Mouse (Mus musculus) gastrocnemius, adult 8-10 months (tissue): ENCODE measurements around the gene Gm36028. TPM values are rescaled to one million over a fixed set of nuclear protein-coding genes. Genes with fewer than 3 reads are reported as not detected.

Experiments used
- DNase-seq, 2 experiments: peaks; one replicate each; pipeline ENCODE4 v3.0.0; 2022; ENCODE audit warnings: low spot score in 2 of 2
- total RNA-seq, 4 experiments: library from RNA; stranded (reverse); gene quantifications; 2 replicates each; pipeline ENCODE4 v1.2.4; 2022

Gm36028 gene
- total RNA-seq, 4 experiments from 2014 or later = not detected

DNA sequence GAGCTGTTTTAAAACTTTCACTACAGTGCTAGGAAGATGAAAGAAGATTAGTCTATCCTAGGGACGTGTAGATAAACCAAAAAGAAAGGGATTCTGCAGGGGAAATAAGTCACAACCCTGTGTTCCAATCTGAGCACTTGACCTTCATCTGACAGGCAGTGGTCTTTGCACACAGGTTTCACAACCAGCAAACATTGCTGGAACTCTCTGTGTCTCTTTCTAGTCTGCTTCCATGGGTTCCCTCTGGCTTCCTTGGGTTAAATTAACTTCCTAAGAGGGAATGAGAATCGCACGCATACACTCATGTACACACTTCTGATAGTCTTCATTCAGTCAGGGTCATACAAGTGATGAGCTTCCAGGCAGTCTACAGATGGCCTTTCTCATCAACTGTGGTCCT, 2.9 kb upstream of the Gm36028 start:
- no peak for DNase-seq

DNA sequence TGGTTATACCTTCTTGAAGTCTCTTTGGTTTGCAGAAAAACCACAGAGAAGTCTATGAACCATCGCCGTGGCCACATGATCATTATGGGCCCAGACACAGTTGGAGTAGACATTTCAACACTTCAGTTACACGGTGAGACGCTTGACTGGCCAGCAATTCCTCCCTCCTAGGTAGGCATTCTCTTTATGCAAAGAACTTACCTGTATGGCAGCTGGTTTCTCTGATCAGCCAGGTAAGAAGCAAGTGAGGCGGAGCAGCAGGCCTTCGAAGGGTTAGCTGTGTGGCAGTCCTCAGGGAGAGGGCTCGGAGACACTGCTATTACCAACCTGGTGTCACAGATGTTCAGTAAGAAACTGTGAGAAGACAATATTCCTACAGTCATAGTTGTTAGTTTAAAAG, 733 bp downstream of the Gm36028 start:
- DNase-seq = no peak

DNA sequence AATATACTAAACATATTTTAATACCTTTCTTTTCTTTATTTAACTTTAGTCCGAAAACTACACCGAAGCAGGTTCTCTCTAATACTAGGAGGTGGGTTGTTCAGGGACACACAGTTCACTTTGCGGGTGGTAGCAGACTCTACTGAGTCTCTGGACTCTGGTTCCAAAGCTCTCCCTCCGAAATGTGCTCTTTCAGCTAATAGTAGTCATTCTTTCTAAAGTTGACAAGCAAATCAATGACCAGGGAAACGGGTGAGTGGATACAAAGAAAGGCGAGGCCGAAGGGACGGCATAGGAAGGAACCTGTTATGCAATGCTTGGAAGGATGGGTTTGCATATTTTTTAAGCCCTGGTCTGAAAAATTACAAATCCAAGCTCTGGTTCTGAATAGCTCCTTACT, 3.5 kb downstream of the Gm36028 start:
- DNase-seq = no peak

DNA sequence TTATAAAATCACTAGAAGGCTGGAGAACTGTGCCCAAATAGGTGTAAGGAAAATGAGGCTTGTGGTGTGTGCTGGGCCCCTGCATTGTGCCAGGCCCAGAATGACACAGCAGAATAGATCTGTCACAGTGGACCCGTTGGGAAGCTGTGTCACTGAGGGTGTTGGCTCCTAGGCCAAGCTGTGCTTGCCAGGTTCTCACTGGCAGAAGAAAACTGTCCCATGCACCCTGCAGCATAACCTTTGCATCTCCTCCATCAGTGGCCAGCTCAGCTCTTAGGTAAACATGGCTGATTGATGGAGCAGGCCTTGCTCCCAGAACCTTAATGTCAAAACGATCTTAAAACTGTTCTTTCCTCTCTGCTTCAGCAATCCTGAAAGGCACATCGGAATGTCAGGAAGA, 4.6 kb downstream of the Gm36028 start:
- no peak for DNase-seq

DNA sequence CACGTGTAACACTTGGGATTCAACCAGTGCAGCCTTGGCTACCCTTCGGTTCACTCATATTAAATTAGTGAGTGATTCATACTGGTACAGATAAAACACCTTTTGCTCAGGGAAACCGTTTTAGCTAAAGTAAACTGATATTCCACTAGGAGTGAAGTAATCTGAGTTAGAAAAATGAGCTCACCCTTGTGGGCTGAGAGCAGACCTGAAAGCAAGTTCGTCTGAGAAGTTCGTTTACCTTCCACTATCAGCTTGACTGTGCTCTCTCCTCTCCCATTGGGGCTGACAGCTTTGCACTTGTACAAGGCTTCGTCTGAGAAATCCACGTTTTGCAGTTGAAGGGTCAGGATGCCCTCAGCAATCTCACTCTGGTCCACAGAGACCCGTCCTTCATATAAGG, 5.4 kb downstream of the Gm36028 start:
- DNase-seq = no peak

DNA sequence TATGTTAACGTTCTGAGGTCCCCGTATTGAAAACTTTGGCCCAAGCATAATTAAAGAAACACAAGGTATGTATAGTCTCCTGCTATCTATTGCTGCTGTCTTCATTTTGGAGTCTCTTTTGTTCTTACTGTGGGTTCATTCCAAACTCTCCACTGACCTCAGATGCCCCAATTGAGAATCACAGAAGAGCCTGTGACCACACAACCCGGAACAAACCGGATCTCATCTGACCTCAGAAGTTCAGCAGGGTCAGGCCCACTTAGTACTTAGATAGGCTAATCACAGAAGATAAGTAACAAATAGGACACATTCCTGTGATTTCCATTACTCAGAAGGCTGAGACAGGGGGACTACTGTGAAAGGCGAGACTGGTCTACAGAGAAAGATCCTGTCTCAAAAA, 6.4 kb downstream of the Gm36028 start:
- no peak for DNase-seq

DNA sequence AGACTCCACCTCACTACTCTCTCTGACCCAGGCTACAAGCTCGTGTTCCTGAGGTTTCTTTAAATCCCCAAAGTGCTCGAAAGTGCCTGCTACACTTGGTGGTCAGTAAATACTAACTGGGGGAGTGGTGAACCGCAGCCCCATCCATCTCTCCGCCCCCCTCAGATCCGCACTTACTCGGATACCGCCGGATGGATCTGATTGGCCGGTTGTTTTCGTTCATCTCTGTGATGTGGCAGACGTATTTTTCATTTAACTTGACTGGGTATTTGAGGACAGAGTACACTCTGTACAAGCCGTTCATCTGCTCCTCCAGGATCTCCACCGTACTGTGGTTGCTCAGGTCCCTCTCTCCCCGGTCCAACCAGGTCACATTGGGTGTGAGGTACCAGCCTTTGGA, 6.9 kb downstream of the Gm36028 start:
- DNase-seq = no peak

DNA sequence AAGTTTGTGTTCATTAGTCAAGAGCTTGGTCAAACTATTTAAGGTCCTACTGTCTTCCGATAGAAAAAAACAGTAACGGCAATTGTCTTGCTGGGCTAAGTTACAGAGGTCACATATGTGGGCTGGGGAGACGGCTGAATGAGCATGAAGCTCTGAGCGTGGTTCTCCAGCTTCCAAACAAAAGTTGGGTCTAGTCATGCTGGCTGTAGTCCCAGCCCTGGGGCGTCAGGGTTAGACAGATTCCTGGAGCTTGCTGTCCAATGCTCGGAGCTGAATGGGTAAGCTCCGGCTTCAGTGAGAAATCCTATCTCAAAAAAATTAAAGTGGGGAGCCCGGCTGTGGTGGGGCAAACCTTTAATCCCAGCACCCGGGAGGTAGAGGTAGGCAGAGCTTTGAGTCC, 7.7 kb downstream of the Gm36028 start:
- no peak for DNase-seq

DNA sequence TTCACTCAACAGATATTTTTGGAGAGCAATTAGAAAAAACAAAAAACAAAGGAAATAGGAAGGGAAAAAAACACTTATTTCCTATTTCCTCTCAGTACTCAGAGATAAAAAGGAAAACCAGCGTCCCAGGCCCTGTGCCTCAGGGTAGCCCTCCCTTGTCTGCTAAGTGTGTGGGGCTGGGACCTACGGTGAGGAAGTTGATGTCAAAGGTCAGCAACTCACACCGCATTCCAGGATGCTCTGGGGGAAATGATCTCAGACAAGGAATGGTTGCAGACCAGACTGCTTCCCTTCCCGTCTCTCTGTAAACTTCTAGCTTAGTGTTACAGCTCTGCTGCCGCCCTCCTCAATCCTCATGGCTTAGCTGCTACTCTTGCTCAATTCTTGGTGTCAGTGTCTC, 9.6 kb downstream of the Gm36028 start:
- no peak for DNase-seq

DNA sequence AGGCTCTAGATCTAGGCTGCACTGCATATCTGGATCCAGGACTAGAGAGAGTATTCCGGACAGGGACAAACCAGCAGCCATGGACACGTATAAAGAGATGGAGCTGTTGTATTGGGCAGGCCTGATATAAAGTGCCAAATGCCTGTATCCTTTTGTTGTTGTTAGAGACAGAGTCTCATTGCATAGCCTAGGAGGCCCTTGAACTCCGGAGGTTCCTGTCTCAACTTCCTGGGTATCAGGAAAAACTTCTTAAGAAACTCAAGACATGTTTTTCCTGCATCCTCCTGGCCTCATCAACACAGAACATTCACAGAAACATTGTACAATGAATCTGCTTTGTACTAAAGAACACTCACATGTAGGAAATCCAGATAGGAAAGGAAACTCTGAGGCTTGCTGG, 13.9 kb downstream of the Gm36028 start:
- no peak for DNase-seq

DNA sequence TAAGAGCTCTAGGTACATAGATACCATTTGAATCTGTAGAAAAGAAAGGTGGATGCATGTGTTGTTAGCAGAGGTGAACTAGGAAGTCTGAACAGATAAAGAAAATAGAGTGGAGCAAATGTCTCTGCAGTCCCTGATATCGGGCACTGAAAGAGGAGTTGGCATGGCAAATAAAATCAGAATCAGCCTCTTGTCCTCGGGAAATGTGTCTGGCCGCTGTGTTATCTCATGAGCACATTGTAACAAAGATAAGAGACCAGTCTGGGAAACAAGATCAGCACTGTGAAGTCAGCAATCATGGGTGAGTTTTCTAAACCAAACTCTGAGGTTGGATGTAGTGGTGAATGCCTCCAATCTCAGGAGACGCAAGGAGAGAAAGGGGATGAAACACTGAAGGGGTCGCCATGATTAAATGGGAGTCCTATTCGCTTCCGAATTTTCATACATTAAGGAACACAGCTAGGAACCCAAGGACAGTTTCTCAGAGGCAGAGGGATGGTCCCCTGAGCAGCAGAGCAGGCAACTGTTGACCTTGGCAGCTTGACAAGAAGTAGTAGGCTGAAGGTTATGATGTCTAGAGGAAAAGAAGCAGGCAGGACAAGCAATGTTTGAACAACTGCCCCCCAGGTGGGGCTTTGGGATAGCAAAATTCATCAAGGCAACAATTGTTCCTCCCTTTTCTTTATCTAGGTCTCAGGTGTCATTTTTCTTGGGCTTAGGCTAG, 15.6 kb downstream of the Gm36028 start:
- DNase-seq = no peak

DNA sequence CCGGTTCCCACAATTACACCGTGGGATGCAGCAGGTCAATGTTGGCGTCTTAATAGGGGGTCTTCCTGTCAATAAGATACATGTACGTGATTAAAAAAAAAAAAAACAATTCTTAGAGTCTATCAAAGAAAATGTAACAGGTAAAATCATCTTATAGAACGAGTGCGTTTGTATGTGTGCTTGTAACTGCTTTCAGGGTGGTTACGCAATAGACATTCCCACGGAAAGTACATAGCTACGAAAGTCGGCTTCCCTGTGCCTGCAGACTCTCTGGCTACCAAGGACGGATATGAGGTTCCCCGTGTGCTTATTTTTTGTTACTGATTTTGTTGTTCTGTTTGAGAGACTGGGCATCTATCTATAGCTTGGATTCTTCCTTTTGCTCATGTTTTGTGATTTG, 17.2 kb downstream of the Gm36028 start:
- no peak for DNase-seq

DNA sequence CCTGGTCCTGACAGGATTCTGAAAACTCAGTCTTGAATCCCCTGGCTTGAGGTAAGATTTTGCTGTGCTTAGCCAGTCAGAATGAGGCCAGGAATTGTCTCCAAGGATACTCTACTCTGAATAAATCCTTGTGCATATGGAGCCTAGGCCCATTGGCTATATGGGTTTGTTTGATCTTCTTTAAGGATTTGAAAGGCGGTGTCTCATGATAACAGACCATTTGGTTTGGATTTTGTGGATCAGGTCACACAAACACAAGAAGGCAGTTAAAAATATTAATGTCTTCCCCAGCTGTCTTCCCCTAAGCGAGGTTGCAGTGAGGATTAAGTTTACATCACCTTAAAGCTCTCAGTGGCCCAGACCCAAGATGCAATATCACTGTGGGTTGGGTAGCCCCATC, 18.5 kb downstream of the Gm36028 start:
- no peak for DNase-seq

DNA sequence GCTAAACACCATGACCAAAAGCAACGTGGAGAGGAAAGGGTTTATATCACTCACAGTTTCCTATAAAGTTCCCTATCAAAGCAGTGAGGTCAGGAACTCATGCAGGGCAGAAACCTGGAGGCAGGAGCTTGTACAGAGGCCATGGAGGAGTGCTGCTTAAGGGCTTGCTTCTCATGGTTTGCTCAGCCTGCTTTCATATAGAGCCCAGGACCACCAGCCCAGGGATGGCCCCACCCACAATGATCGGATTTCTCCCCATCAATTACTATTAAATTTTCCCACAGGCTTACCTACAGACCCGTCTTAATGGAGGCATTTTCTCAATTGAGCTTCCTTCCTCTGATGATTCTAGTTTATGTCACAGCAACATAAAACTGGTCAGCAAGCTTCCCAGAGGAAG, 23.4 kb downstream of the Gm36028 start:
- no peak for DNase-seq

DNA sequence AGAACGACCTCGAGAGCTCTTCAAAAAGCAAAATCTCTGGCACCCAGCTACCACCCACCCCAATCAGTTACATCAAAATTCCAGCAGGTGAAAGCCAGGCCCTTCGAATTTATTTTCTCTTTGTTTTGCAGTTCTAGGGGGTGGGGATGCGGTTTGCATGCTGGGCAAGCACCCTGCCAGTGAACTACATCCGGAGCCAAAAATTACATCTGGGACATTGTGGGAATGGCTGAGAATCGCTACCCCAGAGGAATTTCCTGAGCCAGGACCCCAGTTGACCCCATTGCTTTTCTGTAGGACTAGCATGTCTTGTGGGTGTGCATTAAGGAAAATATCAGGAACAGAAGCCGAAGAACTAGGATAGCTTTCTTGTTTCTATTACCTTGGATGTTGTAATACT, 29.9 kb downstream of the Gm36028 start:
- no peak for DNase-seq

DNA sequence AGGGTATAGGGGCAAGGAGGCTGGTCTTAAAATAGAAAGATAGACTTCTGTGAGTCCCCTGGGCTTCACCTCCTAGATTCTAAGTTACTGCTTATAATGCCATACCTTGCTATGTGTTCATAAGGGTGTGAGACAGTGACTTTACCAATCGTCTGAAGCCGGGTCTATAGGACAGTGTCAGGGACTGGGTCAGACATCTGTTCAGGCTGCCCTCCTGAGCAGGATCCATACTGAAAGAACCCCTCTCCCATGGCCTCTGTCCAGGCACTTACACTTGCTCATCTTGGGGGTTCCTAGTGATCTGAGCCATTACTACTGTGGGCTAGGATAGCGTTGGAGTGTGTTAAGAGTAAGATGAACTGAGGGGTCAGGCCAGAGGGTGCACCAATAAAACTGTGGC, 34.7 kb downstream of the Gm36028 start:
- no peak for DNase-seq

DNA sequence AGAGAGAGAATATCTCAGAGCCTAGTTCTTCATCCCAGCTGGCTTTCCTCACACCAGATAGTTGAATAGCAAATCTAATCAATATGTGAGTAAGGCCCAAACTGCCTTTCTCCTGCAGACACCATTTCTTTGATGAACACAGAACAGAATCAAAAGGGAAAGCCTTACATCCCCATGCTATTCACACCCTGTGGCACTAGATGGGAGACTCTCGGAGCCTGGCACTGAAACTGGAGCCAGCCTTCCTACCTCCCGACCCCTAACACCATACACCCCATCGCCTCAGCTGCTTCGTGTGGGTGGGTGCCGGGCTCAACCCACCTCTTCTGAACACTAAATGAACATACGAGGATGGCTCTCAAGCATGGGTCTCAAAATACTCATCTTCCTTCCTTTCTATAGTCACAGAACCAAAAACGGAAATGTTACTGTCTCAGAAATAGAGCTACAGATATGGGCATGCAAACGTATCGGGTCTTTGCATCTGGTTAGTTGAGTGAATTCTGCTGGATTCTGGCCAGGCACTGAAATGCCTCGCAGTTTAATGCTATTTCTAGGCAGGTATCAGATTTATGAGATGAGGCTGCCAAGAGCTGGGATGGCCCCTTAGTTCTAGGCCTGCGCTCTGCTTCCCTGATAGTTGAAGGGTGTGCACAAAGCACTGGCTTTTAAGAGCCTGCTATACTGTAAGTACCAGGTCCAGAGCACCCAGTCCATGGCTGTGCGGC, 36.0 kb downstream of the Gm36028 start:
- DNase-seq = no peak

DNA sequence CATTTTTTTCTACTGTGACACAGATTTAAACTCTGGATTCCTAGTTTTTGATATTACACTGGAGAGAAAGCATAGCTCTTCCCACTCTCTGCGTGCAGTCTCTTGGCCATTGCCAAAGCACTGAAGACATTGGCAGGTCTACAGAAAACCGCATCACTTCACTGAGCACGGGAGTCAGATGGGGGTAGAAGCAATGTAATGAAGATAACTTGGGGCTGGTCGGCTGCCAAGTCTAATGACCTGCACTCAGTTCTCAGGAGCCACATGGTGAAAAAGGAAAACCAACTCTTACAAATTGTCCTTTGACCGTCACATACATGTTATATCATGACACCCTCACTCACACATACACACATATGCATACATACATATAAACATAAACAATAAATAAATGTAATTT, 37.0 kb downstream of the Gm36028 start:
- DNase-seq = no peak

DNA sequence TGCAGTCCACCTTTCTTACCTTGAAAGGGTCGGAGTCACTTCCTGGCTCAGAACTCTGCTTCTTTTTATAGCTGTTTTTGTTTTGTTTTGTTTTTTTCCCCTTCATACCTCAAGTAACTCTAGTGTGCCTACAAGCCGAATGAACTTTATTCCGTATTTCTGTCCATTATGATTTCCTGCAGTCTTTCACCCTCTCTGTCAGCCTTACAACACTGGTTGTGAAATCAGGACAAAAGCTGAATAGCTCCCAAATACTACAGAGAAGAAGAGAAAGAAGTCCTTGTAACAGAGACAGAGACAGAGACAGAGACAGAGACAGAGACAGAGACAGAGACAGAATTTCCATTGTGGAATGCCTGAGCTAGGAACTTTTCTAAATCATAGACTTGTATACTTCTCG, 43.0 kb downstream of the Gm36028 start:
- no peak for DNase-seq

DNA sequence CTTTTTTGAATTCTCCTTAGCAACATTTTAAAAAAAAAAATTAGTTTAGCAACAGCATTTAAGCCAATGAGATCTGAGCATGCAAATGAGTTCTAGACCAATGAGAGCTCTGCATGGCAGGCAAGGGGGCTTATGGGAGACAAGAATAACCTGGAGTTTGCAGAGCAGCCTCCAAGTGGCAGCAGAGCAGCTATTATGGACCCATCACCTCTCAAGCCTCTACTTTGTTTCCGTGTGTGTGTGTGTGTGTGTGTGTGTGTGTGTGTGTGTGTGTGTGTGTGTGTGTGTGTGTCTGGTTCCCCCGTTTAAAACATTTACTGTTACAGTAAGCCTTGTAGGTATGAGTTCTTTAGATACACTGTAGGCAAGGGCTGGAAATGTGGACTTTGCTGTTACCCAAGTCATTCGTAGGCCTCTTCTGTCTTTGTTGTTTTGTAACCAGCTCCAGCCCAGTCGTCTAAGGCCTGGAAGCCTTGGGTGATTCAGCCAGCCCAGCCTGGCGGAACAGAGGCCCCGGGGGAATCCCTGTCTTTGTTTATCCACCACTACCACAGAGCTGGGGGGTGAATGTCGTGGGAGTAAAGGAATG, 46.5 kb downstream of the Gm36028 start:
- peak; percentile 31 to 51 for DNase-seq

DNA sequence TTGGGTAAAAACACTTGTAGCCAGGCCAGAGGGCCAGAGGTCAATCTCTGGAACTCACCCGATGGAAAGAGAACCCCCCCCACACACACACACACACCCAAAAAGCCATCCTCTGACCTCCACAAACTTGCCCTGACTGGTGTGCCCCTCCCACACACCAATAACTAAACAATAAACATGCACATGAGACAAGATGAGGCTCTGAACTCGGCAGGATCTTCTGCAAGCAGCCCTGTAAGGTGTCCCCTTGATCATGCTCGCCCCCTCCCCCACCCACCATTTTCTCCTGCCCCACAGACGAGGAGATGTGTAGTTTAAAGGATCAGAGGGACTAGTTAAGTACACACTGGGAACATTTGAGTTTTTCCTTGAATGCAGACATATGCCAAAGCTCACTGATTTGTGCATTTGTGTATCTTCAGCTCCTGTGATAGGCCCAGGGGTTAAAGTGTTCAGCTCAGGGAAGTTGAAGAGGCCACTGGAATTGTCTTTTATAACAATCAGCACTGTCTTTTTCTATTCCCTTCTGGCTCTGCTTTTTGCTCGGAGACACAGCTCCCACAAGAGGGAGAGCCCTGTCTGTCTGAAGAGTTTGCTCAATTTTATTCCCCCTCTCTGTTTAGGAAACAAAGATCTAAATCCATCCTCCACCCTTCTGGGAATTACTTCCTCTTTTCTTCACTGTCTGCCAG, 47.1 kb downstream of the Gm36028 start:
- DNase-seq = no peak

DNA sequence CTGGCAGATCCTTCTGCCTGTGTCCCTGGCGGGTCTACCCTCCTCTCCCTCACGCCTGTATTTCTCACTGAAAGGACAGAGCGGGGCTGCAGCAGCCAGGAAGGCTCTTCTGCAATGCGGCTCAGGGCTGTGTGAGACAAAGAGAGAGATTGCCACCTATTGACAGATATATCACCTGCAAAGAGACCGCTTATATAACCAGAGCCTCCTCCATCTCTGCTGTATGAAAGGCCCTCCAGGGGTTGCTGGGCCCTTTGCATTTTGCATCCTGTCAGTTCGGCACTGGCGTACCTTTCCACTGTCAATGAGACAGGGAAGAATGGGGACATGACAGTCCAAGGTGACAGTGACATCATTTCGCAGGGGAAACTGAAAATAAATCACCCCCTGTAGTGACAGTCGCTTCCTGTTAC, 48.5 kb downstream of the Gm36028 start:
- no peak for DNase-seq
